Mouse (Mus musculus) monocyte, adult 5-6 weeks (primary cell): ENCODE results near the gene Timm22. TPM values are rescaled to one million over a fixed set of nuclear protein-coding genes. Genes with fewer than 3 reads are reported as not detected.

ENCODE experiments used
- ATAC-seq: fragments of 153-309, 156-312 bp; replicated peaks from 2 replicates; pipeline ENCODE4 v1.8.0; 2017; ENCODE audit warnings: mild to moderate bottlenecking; ENCODE audit not compliant: low TSS enrichment, insufficient number of reproducible peaks, severe bottlenecking, poor library complexity, low FRiP score
- total RNA-seq: library from RNA; stranded (forward); fragments of 200-1000, 200-491, 200-594 nt; gene quantifications from 3 replicates; pipeline ENCODE4 v1.2.3, GENCODE M21; 2017

The Timm22 gene
- total RNA-seq, 1 experiment from 2014 or later: 10.2 TPM

- no peak for ATAC-seq
Measured at GRCm38 (mm10) chr11:76465879-76466278, 59.1 kb downstream of the Timm22 start.

Other genes starting within 250 kb of the Timm22 start
- 39.4 to 43.8 TPM (median 41.9 TPM) in 3 replicates for gene Vps53, start 227.3 kb upstream of the Timm22 start, total RNA-seq
- 0.85 to 1.8 TPM (median 1.4 TPM) in 3 replicates for gene Fam57a, start 227.3 kb upstream of the Timm22 start, total RNA-seq
- gene Dbil5, start 189.3 kb upstream of the Timm22 start, total RNA-seq: 0.97 TPM in 1 of 3 replicates, not detected in the others
- 2.3 to 4.5 TPM in 2 of 3 replicates, not detected in the other for gene Gemin4, start 189.3 kb upstream of the Timm22 start, total RNA-seq
- gene Mrm3, start 163.2 kb upstream of the Timm22 start, total RNA-seq: 3.2 to 9.7 TPM (median 5.5 TPM) in 3 replicates
- 66.2 to 85.9 TPM (median 77.0 TPM) in 3 replicates for gene Glod4, start 163.2 kb upstream of the Timm22 start, total RNA-seq
- 1.9 to 5.8 TPM (median 2.8 TPM) in 3 replicates for gene Nxn, start 7.8 kb upstream of the Timm22 start, total RNA-seq
- 129 to 139 TPM (median 130 TPM) in 3 replicates for gene Abr, start 215.4 kb downstream of the Timm22 start, total RNA-seq